In genomic region chr2:157137959-157138731, GRCm38 (mm10) we compare ENCODE assay signal across 18 mouse cellular contexts. TPM values are rescaled to one million over a fixed set of nuclear protein-coding genes. Genes with fewer than 3 reads are reported as not detected.
DNase-seq lines count a peak whose midpoint lies in the region; ATAC-seq and TF ChIP-seq lines count a peak whose summit lies in the region.
"Had no signal": no experiment of that assay in that cellular context is flagged by ENCODE, and none has a peak within 500 bp of the region (broad histone marks: within the 10 kb centered on the region; RNA-seq: fewer than 3 reads in every experiment).

No protein-coding gene starts in this region.

- no peaks in the 10 kb centered on the region for H3K27me3 ChIP-seq in splenic B cell, adult 2 months (ENCODE audit: control insufficient read depth, insufficient read depth, low read length, poor library complexity, severe bottlenecking)
- H3K27me3 ChIP-seq in thymus, adult 2 months (ENCODE audit: control insufficient read depth, insufficient read depth, low read length) = no peaks in the 10 kb centered on the region; the same call in 1 of the 2 replicates

- WGBS in thymus, adult 2 months = 29% methylated on average over 9 of the region's 9 CpGs

- ATAC-seq in inflammation-experienced regulatory T-cells, adult 6 months = peak; percentile 41

- no peaks in the 10 kb centered on the region for H3K36me3 ChIP-seq in splenic B cell, adult 2 months (ENCODE audit: control insufficient read depth, insufficient read depth, low read length, poor library complexity, severe bottlenecking)
- no peaks in the 10 kb centered on the region for H3K36me3 ChIP-seq in thymus, adult 2 months (ENCODE audit: control insufficient read depth, insufficient read depth, low read length)

- no peak for TF ChIP-seq CTCF in thymus, adult 2 months (IDR thresholded peaks at IDR 0.05; ENCODE audit: borderline replicate concordance, control insufficient read depth, extremely low read depth, insufficient read depth, low read length, poor library complexity)

- peaks cover 3% of the 10 kb centered on the region; the same call in 1 of the 2 replicates for H3K4me1 ChIP-seq in thymus, adult 2 months (replicated peaks; ENCODE audit: control insufficient read depth, insufficient read depth, low read length)

- no peak for TF ChIP-seq POLR2A in thymus, adult 2 months (IDR thresholded peaks at IDR 0.05; ENCODE audit: control insufficient read depth, extremely low read depth, insufficient read depth, low read length, poor library complexity)

- H3K27ac ChIP-seq in thymus, adult 2 months (ENCODE audit: control insufficient read depth, insufficient read depth, low read length) = no peak overlapping the region
- H3K27ac ChIP-seq: liver, embryonic 14.5 days had no signal

- no peak overlapping the region for H3K4me3 ChIP-seq in thymus, adult 2 months (ENCODE audit: control insufficient read depth, insufficient read depth, low read length)

- DNase-seq in spleen, adult 12 weeks (ENCODE audit: low spot score) = peak; percentile 15
- DNase-seq in spleen, postnatal 14 days (ENCODE audit: low spot score in 2 of 2) = no peak
- peak; percentile 78 for DNase-seq in MEL-GATA-1-ER (ENCODE audit: extremely low read depth, low read depth)
- DNase-seq in splenic B cell, adult 2 months (ENCODE audit: low read depth, low spot score) = peak; percentile 84
- DNase-seq in adrenal gland, postnatal 36 days = no peak
- DNase-seq in thymus, adult 2 months = no peak
- DNase-seq in testis, postnatal 10 days (ENCODE audit: low spot score) = no peak
- DNase-seq: cerebellum, adult 8-10 months; heart, postnatal 14 days; left cerebral cortex, postnatal 4 days; right cerebral cortex, postnatal 14 days; thymus, postnatal 4 days had no signal

RNA-seq across cellular contexts. Expression of gene Samhd1, which starts 3.1 kb away (rescaled TPM):
- 100 to 1,000 TPM; 383 to 537 (median 471) TPM for polyA plus RNA-seq in inflammation-experienced regulatory T-cells, adult 6 months (2017; shearing (Covaris generic))
- 10 to 100 TPM; 22.5 to 25.4 TPM for total RNA-seq in adrenal gland, postnatal 36 days (2021)
- polyA plus RNA-seq in thymus, adult 2 months (2012; rRNA removed) = 49.9 and 57.1 TPM in 2 replicates

RNA-seq across cellular contexts. Expression of gene Tldc2, which starts 51.3 kb away (rescaled TPM):
- polyA plus RNA-seq in inflammation-experienced regulatory T-cells, adult 6 months (2017; shearing (Covaris generic)) = not detected
- total RNA-seq in adrenal gland, postnatal 36 days (2021) = not detected
- polyA plus RNA-seq in thymus, adult 2 months (2012; rRNA removed) = not detected in 2 replicates
- total RNA-seq: heart, adult 8-10 months; heart, postnatal 14 days; layer of hippocampus, postnatal 10 days; left cerebral cortex, postnatal 4 days had no signal
- polyA plus RNA-seq: embryonic facial prominence, embryonic 11.5 days; liver, embryonic 14.5 days; stomach, embryonic 16.5 days had no signal

RNA-seq across cellular contexts. Expression of gene Soga1, which starts 59.1 kb away (rescaled TPM):
- polyA plus RNA-seq in inflammation-experienced regulatory T-cells, adult 6 months (2017; shearing (Covaris generic)) = under 1 TPM in 1 of 3 experiments, not detected in 2; 0.17 TPM
- 10 to 100 TPM; 36.3 to 38.7 TPM for total RNA-seq in adrenal gland, postnatal 36 days (2021)
- polyA plus RNA-seq in thymus, adult 2 months (2012; rRNA removed) = 5.2 and 5.3 TPM in 2 replicates

Comparison
In these comparisons a context has a peak if more than half of its experiments do, and no peak if none do; other contexts are left out.
1. DNase-seq: peak in spleen, adult 12 weeks (single experiment), MEL-GATA-1-ER (single experiment) and splenic B cell, adult 2 months (single experiment); none in spleen, postnatal 14 days (0 of 2), adrenal gland, postnatal 36 days (0 of 2), thymus, adult 2 months (single experiment) and testis, postnatal 10 days (single experiment).